Mouse (Mus musculus) megakaryocyte-erythroid progenitor cell, adult 5-6 weeks (primary cell): Measurements from ENCODE around the gene F2rl2. TPM values are rescaled to one million over a fixed set of nuclear protein-coding genes. Genes with fewer than 3 reads are reported as not detected.

Source experiments
- ATAC-seq: replicated peaks from 2 replicates; pipeline ENCODE4 v1.8.0; 2016; ENCODE audit warnings: mild to moderate bottlenecking, inconsistent platforms; ENCODE audit not compliant: severe bottlenecking, poor library complexity, low FRiP score, low TSS enrichment
- total RNA-seq, 2 experiments: library from RNA; stranded (forward) in 1 of 2; stranded (reverse) in 1 of 2; fragments of 200-1000, 215-1000 nt in 1 of 2; fragments of >200 nt in 1 of 2; fragmentation: Nextera tagmentation in 1 of 2; gene quantifications; 2 replicates each; pipeline ENCODE4 v1.2.3; 2014 to 2017

Gene F2rl2
- total RNA-seq, 2 experiments from 2014 or later, result 0.70 to 3.0 TPM

DNA sequence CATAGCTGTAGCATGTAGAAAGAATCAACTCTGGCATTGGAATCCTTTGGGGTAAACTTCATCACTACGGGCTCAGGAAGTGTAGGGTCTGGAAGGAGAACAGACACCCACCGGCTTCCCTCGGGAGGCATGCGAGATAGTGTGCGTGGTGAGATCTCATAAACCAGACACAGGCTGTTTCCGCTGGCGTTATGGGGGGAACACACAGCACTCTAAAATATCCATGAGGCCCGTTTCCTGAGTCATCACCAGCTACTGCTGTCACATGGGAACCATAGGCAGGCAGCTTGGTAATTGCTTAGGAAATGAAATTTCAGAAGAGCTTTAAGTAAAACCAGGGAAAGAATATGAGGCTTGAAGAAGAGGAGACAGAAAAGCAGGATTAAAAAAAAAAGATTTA, 4.5 kb upstream of the F2rl2 start:
- ATAC-seq, result no peak

DNA sequence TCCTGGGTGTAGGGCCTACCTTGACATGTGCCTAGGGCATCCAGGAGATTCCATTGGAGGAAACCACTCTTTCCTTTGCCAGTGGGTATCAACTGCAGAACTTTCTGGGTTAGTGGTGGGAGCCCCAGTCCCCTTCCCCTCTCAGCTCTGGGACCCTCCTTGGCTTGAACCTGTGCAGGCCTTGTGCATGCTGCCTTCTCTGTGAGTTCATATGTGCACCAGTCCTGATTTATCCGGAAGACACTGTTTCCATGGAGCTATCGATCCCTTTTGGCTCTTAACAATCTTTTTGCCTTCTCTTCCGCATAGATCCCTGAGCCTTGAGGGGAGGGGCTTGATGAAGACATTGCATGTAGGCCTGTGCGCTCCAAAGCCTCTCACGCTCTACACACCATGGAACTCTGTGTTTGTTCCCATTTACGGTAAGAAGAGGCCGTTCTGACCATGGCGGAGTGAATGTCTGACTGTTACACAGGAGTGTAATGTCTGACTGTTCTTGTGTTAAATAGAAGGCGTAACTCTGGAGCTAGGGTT, 466 bp upstream of the F2rl2 start:
- no peak for ATAC-seq

DNA sequence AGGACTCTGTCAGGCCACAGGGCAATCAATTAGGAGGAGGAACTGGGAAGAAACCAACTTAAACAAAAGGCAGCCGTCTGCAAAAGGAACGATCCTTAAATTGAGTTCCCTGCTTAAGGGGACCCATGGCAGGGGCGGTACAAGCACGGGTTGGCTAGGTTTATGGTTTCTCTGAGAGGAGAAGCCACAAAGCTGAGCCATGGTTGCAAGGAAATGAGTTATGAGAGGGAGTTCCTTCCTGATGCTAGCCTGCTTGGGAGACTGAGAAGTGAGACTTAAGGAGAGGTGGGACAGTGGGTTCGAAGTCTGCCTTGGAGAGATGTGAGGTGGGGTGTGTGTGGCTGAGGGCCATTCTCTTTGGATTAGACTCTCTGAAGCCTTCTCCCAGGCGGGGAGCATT, 1.2 kb downstream of the F2rl2 start:
- no peak for ATAC-seq

DNA sequence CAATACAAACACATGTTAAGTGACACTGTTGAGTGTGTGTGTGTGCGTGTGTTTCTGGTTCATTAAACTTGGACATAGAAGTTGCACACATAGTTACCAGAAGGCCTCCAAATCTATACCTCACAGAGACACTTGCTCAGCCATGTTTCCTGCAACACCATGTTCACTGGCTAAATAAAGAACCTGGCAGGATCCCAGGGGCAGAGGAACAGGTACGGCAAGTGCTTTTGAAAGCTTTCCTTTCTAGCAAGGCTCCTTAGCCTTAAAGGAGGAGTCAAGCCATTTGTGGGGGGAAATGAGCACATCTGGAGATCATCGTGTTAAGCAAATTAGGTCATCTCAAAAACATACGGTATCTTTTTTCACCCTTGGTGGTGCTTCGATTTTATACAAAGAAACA, 6.7 kb downstream of the F2rl2 start:
- ATAC-seq, result no peak

DNA sequence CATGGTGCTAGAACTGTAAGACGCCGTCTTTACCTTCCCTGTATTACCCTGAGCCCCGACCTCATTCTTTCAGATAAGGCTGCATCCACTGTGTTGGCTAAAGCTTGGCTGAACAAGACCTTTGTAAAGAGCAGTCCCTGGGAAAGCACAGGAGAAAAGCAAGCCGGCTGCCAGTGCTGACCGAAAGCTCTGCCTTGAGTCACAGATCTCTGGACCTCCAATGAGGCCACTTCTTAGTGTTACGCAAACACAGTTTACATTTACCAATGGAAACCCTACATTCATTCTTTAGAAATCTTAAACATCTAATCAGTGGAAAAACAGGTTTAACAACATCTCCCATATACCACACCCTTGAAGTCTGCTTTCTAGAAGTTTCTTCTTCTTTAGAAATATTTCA, 8.9 kb downstream of the F2rl2 start:
- ATAC-seq, result no peak

DNA sequence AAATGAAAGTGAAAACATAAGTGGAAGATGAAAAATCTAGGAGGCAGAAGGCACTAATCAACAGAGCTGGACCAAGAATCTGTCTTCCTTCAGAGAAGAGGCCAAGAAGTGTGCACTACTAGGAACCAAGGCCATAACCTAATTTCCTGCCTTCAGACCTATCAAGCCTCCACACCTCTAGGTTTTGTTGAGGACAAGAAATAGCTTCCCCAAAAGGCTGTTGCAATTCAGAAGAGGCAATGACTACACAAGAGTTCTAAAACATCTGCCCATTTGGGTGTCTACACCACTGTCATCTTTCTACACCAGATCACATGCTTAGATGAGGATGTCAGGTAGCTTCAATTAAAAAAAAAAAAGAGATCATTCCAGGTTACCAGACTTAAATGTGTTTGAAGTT, 15.4 kb downstream of the F2rl2 start:
- ATAC-seq, result no peak

DNA sequence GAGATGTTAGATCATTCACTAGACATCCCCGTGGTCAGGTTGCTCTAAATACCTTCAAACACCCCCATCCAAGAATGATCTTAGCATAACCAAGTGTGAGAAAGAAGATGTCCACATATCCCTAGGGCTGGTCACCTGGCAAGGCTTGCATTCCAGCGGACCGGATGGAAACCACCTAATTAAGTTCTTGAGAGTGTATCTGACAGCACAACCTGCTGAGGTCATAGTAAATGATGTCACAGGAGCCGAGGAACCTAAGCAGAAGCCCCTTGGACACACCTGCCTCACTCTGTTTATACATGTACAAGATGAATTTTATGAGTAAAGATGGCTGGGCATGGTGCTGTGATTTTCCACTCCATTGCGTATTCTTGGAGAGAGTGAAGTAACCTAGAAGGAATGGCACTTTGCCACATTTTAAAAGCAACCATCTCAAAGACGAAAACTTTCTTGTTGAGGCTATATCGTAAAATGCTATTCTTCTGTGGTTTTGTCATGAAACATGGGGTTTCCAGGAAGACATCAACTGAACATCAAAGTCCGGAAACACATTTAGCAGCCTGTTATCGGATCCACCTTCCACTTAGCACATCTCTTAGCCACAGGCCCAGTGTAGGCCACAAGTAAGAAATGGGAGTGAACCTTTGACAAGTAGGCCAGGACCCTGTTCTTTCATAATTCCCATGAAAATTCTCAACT, 16.1 kb downstream of the F2rl2 start:
- peak; percentile 57 for ATAC-seq

DNA sequence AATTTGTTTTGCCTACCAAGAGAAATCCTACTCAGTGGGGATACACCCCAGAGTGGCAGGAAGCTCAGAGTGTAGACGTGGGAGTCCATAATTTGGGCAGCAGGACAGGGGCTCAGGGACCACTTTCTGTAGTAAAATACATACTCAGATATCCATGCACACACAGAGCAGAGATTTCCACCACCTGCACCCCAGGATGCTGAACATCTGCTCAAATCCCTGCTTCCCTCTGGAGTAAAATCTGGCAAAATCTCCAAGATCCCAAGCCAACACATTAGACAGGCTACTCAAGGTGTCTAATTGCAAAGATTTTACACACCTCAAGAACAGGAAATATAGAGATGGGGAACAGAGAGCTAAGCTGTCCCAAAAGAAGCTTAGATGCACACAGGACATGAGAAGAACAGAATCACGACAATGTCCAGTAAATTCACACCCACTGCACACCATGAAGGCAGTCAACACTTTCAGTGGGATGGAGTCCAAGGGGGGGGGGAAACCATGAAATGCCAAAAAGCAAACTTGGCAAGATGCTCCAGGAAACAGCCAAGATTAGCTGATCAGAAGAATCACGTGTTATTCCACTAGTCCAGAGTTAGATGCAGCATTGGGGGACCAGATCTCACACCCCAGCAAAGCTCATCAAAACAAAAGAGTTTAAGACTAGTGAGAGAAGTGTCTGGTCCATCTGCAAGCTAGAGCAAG, 17.8 kb downstream of the F2rl2 start:
- ATAC-seq, result no peak

DNA sequence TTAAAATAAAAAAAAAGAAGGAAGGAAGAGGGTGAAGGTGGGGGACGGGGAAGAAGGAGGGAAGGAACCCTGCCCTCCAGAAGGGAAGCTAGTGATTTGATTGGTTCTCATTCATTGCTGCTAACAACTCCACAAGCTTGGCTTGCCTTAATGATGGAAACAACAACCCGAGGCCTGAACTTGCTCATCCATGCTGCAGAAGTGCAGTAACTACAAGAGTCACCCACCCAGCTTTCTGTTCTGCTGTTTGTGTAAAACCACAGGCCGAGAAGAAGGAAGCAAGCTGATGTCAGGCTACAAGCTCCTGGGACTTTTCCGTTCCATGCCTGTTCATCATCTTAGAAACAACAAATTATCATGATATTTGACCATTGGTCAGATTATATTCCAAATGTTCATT, 18.7 kb downstream of the F2rl2 start:
- ATAC-seq, result no peak

DNA sequence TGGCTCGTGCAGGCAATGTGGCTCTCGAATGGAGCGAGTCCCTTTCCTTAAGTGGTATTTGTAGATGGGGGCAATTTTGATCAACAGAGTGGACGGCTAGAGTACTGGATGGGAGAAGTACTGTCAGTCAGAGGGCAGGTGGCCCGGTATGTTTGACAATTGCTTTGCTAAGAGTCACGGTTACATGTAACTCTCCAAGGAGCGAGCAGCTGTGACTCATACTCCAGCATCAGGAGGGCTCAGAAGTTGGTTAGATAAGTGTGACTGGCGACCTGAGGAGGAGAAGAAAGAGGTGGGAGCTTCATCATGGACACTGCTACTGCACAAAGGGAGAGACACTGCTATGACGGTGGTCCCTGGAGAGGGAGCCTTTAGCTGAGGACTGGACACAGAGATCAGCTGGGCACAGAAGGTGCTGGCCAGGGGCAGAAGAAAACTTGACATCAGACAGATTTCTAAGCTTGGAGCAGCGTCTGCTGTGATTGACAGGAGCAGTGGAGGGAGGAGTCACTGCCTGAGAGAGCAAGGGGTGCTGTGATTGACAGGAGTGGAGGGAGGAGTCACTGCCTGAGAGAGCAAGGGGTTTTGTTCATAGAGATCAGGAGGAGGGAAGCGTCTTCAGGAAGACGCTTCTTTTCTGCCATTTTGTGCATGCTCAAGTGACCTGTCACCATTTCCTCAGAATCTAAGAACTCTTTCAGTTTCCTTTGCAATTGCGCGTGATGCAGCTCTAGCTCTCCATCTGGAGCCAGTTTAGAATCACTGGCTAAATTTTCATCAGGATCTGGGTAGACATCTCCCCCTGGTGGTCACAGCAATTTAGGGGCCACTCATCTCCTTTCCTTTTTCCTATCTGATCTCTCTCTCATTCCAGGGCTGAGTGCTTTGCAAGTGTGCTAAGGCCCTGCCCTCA, 22.9 kb downstream of the F2rl2 start:
- ATAC-seq, result peak; percentile 90

DNA sequence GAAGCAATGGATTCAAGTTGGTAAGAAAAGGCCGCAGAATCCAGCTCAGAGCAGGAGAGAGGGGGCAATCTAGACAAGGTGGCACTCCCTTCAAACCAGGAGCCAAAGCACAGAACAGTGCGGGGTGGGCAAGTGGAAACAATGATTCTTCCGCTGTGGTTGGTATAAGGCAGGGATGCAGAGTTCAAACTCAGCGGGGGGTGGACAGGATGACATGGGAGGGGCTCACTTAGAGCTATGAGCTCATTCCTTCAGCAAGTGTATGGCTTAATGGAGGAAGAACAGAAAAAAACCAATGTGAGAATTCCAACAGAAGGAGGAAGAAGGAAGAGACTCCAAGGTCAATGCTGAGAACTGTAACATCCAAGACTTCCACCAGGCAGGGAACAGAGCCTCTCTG, 33.8 kb downstream of the F2rl2 start:
- ATAC-seq, result no peak

DNA sequence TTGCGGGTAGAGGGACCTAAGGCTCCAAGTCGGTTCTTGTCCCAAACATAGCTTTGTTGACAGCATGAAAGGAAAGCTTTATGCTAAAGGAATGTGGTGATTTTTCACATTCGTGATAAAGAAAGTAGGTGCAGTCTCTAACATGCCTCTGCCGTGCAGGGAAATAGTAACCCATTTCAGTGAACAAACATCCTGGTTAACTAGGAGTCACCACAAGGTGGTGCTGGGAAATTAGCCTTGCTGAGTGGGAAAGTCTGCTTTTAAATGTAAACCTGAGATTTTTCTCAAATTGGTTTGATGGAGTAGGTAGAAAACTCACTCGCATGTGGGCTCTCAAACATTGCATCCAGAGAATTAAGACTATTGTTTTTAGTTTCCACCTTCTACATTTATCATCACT, 43.0 kb downstream of the F2rl2 start:
- ATAC-seq, result no peak

DNA sequence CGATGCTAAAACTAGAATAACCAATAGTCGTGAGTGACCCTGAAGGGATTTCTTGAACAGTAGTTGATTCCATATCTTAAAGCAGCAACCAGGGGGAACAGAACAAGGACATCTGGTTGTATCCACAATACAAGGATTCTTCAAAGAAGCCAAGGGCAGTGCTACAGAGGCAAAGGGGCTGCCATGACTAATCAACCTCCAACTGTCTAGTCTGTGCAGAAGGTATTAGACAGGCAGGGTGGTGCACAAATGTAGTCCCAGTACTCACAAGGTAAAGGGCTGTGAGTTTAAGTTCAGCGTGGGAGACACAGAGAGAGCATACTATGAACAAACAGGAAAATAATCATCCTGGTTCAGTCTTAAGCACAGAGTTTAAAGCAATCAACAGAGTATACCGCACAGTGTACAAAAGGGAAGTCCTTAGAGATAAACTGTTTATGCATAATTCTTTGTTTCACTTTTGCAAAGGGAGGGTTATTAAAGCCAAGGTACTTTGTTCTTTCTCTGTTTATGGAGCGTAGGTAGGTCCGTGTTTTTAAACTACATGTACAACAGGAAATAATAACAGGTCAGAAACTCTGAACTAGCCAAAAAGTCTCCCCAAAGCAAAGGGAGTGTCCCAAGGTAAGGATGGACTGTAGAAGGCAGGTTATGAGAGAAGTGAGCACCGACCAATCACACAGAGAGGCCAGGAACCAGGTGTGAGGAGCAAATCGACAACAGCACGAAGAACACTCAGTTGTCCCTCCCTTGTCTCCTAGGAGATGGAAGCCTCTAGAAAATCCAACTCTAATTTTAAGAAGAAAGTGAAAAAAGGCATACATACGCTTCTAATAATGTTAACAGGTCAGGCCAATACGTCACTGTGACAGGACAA, 45.4 kb downstream of the F2rl2 start:
- ATAC-seq, result no peak; the same call in 1 of the 2 replicates

DNA sequence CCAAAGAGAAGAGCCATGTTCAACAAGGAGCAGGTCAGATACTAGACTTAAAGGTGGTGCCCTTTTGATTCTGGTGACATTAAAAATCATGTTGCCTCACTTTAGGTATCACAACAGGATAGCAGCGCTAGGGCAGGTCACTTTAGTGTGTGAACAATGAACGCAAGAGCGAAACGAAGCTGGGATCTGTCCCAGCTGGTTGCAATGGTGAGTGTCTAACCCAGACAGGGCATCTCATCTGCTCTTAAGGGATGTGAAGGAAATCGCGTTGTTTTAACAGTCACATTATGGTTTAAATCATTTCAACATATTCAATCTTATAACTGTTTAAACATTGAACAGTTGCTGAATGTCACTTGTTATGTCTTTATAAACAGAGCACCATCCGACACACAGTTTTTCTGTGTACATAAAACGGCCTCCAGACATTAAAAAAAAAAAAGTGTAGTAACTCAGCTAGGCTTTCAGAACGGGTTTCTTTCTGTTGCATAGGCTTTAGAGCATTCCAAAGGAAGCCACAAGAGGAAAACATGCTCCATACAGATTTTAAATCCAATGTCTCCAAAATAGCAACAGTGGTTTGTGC, 46.3 kb downstream of the F2rl2 start:
- no peak for ATAC-seq

DNA sequence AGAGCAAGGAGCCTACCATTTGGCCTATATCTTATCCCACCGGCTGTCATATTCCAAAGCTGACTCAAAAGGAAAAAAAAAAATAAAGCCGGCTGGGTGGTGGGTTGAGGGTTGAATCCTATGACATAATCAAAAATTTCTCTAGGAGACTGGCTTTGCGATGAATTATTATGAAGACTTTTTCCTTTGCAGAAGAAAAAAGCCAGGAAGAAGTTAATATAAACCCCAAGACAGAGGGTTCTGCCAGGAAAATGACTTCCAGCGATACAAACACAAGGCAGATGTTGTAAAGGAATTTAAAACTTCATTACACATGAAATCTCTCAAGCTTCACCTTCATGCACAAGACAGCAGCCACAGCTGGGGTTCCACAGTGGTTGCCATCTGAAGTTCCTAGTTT, 48.8 kb downstream of the F2rl2 start:
- ATAC-seq, result no peak

DNA sequence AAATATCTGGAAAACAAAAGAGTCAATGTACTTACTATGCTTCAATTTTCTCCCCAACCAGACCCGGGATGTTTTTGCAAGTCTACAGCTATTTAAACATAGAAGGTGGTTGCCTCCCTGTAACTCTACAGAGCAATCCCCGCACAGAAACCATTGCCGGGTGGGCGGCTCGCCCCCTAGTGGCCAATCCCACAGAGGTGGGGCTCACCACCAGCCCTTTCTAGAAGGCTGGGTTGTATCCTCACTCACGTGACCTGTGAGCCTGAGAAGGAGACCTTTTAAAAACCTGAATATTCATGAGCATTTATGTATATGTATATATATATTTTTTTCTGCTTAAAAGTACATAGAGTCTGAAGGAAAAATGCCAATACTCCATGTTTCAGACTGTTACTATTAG, 49.9 kb downstream of the F2rl2 start:
- peak; percentile 88 for ATAC-seq

DNA sequence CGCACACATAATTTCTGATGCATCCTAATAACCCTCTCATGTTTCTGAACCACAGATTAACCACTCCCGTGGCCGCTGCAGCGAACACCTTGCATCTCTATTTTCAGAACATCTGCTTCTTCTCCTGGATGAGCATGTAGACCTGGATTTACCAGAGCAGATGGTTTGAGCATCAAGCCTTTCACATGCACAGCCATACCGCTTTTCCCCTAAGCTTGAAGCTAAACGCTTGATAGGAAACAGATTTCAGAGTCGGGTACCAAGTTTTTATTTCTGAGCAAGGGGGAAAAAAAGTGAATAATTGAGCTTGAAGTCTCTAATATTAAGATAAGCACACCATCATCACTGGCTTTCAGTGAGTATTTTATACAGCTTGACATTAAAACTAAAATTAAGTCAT, 50.4 kb downstream of the F2rl2 start:
- ATAC-seq, result no peak

DNA sequence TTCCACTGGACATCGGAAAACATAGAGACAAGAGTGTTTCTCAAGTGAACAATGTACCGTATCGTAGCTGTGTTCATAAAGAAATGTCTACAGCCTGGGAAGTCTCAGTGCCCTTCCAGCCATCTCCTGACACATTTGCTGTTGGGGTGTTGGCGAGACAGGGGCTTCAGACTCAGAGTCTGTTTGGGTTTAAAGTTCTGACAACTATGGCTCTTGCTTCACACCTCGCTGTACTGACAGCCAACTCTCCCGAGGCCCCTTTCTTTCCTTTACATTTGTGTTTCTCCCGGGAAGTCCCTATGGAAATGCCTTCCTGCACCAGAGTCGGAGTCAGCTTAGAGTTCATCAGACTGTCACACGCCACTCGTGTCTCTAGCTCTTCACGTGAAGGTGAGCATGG, 50.9 kb downstream of the F2rl2 start:
- no peak for ATAC-seq
